Mouse (Mus musculus) heart, adult 2 months (tissue): ENCODE results near the gene Pkp4. TPM values are rescaled to one million over a fixed set of nuclear protein-coding genes. Genes with fewer than 3 reads are reported as not detected.

Experiments
- DNase-seq, 2 experiments: peaks; one replicate each; pipeline ENCODE4 v3.0.0; 2021
- H3K27ac ChIP-seq: fragments of 200-600 bp; 2 replicates; pipeline ENCODE4 v1.8.1; 2022
- H3K27me3 ChIP-seq: fragments of 200-500 bp; 2 replicates; pipeline ENCODE4 v1.6.1; 2012; ENCODE audit warnings: mild to moderate bottlenecking, low read length, inconsistent platforms, mixed read lengths; ENCODE audit not compliant: control insufficient read depth, insufficient read depth
- H3K36me3 ChIP-seq: fragments of 200-500 bp; 2 replicates; pipeline ENCODE4 v1.6.1; 2012; ENCODE audit warnings: low read length, inconsistent platforms; ENCODE audit not compliant: control insufficient read depth, insufficient read depth
- H3K4me1 ChIP-seq: fragments of 200-500 bp; 2 replicates; pipeline ENCODE4 v1.6.1; 2011; ENCODE audit warnings: low read length; ENCODE audit not compliant: control insufficient read depth, insufficient read depth
- H3K4me3 ChIP-seq: fragments of 200-600 bp; 2 replicates; pipeline ENCODE4 v1.8.1; 2022
- H3K79me2 ChIP-seq: fragments of 200-500 bp; replicated peaks from 2 replicates; pipeline ENCODE4 v1.6.1; 2012; ENCODE audit warnings: mild to moderate bottlenecking, inconsistent platforms, low read length, moderate library complexity, mixed read lengths; ENCODE audit not compliant: control insufficient read depth, insufficient read depth
- H3K9ac ChIP-seq: fragments of 200-500 bp; 2 replicates; pipeline ENCODE4 v1.6.1; 2012; ENCODE audit warnings: low read depth, mild to moderate bottlenecking, control low read depth, inconsistent platforms, low read length, mixed read lengths
- CTCF ChIP-seq: fragments of 200-600 bp; IDR thresholded peaks from 2 replicates; pipeline ENCODE4 v1.8.1; 2022; ENCODE audit warnings: antibody characterized with exemption, mild to moderate bottlenecking, moderate library complexity
- EP300 ChIP-seq: fragments of 200-500 bp; IDR thresholded peaks from 2 replicates; pipeline ENCODE4 v1.6.1; 2011; ENCODE audit warnings: low read depth, low read length, control low read depth; ENCODE audit not compliant: insufficient read depth
- POLR2A ChIP-seq: fragments of 200-500 bp; IDR thresholded peaks from 2 replicates; pipeline ENCODE4 v1.6.1; 2011; ENCODE audit warnings: mild to moderate bottlenecking, low read depth, low read length, control low read depth; ENCODE audit not compliant: insufficient read depth
- WGBS: fragments of 180-500 bp; shearing (Covaris S2); methylation state at CpG from one replicate; pipeline ENCODE4 v1.1.7; 2018; 5-methylcytosine and 5-hydroxymethylcytosine counted together
- intact Hi-C: fragments of 180-260 bp; cut with DNase I; formaldehyde crosslinking; loops from one replicate; pipeline ENCODE4 v1.15.1; 2025
- polyA plus RNA-seq: library from polyadenylated mRNA; depleted of rRNA; stranded (reverse); fragments of >200 nt; gene quantifications from 2 replicates; pipeline ENCODE4 v1.2.3, GENCODE M21; 2012
- total RNA-seq, 2 experiments: library from RNA; stranded (reverse); gene quantifications; 2 replicates each; pipeline ENCODE4 v1.2.3; 2021

Gene Pkp4
- total and polyA plus RNA-seq, 3 experiments: 61.5 to 174 (median 152) TPM

DNA sequence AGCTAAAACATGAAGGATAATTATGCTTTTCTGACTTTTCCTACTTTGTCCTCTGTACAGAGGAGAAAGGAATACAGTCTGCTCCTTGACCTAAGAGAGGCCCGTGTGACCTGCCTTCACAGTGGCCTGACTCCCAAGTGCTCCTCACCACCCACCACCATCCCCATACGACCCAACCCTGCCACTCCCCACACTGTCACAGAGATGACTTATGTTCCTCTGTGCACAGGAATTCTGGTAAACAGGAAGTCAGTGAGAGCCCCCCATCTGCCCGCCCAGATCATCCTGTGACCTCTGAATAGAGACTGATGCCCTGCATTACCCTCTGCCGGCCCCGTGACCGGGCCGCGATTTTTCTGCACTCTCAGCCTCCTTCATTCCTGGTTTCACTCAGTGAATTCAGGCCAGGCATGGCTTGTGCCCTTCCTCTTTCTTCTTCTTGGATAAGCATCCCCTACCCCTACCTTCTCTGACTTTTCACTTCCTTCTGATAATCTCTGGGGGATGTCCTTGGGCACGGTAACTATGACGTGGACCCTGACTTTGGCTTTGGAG, 79.3 kb downstream of the Pkp4 start:
- Histone ChIP-seq H3K36me3 (no peaks in the 10 kb centered on the region; the same call in none of the 2 replicates), H3K4me1 (peaks cover 3% of the 10 kb centered on the region), H3K27ac (no peak overlapping the region), H3K79me2 (peaks cover 1% of the 10 kb centered on the region; the same call in 1 of the 2 replicates), H3K4me3 (no peak overlapping the region), H3K27me3 (no peaks in the 10 kb centered on the region), H3K9ac (no peak overlapping the region)
- TF ChIP-seq CTCF (no peak), POLR2A (no peak), EP300 (no peak)
- DNase-seq: no peak
- 80% methylated on average over 10 of the region's 10 CpGs for WGBS
- intact Hi-C loops: no loop called here

- peaks cover 3% of the 10 kb centered on the region for H3K4me1 ChIP-seq
- no peak overlapping the region for H3K4me3 ChIP-seq
- peaks cover 3% of the 10 kb centered on the region; the same call in 1 of the 2 replicates for H3K79me2 ChIP-seq
- H3K27me3 ChIP-seq: no peaks in the 10 kb centered on the region
- TF ChIP-seq POLR2A: no peak
- TF ChIP-seq EP300: no peak
- no peak for TF ChIP-seq CTCF
- DNase-seq: no peak
- H3K9ac ChIP-seq: no peak overlapping the region
- H3K36me3 ChIP-seq: no peaks in the 10 kb centered on the region; the same call in 1 of the 2 replicates
- WGBS: 93% methylated on average over 10 of the region's 10 CpGs
- intact Hi-C loops: no loop called here
- no peak overlapping the region for H3K27ac ChIP-seq
Observed at GRCm38 (mm10) chr2:59242117-59242516, 81.5 kb downstream of the Pkp4 start.

DNA sequence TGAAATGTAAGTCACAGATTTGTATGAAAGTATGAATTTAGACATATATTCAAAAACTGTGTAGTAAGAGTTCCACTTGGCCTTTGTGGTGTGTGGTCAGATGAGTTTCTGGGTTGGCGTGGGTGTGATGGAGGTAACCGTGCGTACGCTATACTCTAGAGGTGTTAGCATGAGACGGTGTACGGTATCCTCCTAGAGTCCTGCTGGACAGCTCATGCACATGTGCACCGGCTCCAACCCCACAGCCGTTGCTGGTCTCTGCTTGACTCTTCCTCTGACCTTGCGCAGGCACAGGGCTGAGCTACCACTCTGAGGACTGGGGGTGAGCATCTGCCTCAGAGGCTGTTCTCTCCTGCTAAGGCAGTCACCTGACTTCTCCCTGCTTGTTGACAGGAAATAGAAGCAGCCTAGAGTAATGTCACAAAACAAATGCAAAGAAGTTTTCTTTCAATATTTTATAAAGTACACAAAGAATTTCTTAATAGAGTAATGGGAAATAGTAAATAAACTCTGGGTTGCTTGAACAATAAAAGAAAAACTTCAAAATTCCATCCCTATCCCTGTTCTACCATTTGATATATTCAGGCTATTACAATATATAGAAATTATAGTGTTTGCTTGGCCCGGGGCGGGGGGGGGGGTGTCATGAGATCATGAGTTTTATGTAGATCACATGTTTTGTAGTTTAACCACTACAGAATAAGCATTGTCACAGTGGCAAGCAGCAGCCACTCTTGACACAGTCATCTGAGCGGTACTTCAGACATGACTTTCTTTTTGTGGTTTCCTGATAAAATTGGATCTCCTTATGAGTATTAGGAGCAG, 83.8 kb downstream of the Pkp4 start:
- H3K4me3 ChIP-seq: no peak overlapping the region
- H3K36me3 ChIP-seq: no peaks in the 10 kb centered on the region; the same call in 1 of the 2 replicates
- intact Hi-C loops: no loop called here
- H3K4me1 ChIP-seq: peaks cover 2% of the 10 kb centered on the region; the same call in 1 of the 2 replicates
- WGBS: 90% methylated on average over 12 of the region's 12 CpGs
- H3K9ac ChIP-seq: no peak overlapping the region
- H3K27ac ChIP-seq: no peak overlapping the region
- H3K27me3 ChIP-seq: no peaks in the 10 kb centered on the region
- DNase-seq: no peak
- TF ChIP-seq CTCF (no peak), EP300 (no peak), POLR2A (no peak)
- peaks cover 3% of the 10 kb centered on the region; the same call in 1 of the 2 replicates for H3K79me2 ChIP-seq

DNA sequence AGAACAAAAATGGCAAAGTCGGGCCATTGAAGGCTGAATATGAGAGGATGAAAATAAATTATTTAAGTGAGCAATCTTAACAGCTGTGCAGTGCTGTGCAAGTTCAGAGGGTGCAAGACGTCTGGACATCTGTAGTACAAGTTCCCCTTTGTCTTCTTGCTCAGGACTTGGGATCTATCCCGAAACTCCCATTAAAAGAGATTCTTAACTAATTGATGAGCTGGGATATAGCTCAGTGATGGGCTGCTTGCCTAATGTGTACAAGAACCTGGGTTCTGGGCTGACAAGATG, 84.4 kb downstream of the Pkp4 start:
- no peak for DNase-seq
- TF ChIP-seq EP300: no peak
- H3K27ac ChIP-seq: no peak overlapping the region
- intact Hi-C loops: no loop called here
- 81% methylated on average over 3 of the region's 3 CpGs for WGBS
- no peak overlapping the region for H3K4me3 ChIP-seq
- H3K79me2 ChIP-seq: peaks cover 3% of the 10 kb centered on the region; the same call in 1 of the 2 replicates
- H3K36me3 ChIP-seq: no peaks in the 10 kb centered on the region; the same call in 1 of the 2 replicates
- H3K4me1 ChIP-seq: peaks cover 2% of the 10 kb centered on the region; the same call in 1 of the 2 replicates
- no peak overlapping the region for H3K9ac ChIP-seq
- H3K27me3 ChIP-seq: no peaks in the 10 kb centered on the region

DNA sequence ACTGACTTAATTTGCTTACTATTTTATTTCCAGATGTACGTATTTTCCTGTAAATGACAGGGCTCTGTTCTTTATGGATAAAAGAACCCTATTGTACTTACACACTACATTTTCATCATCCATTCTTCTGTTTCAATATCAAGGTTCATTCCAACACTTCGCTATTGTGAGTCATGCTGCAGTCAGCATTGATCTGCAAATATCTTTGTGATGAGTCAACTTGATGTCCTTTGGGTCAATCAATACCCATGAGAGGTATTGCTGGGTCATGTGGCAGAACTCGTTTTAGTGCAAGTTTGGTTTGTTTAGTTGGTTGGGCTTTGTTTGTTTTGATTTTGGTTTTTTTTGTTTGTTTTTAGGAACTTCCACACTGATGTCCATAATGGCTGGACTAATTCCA, 88.2 kb downstream of the Pkp4 start:
- Histone ChIP-seq H3K4me3 (no peak overlapping the region), H3K27ac (no peak overlapping the region), H3K4me1 (no peaks in the 10 kb centered on the region; the same call in 1 of the 2 replicates), H3K79me2 (peaks cover 3% of the 10 kb centered on the region; the same call in 1 of the 2 replicates), H3K36me3 (no peaks in the 10 kb centered on the region; the same call in 1 of the 2 replicates), H3K9ac (no peak overlapping the region), H3K27me3 (no peaks in the 10 kb centered on the region)
- TF ChIP-seq POLR2A (no peak), EP300 (no peak), CTCF (no peak)
- DNase-seq: no peak
- 73% methylated on average over 3 of the region's 3 CpGs for WGBS
- intact Hi-C loops: no loop called here

- Histone ChIP-seq H3K4me1 (no peaks in the 10 kb centered on the region; the same call in 1 of the 2 replicates), H3K36me3 (no peaks in the 10 kb centered on the region; the same call in 1 of the 2 replicates), H3K4me3 (no peak overlapping the region), H3K27ac (no peak overlapping the region), H3K9ac (no peak overlapping the region), H3K79me2 (peaks cover 1% of the 10 kb centered on the region; the same call in 1 of the 2 replicates), H3K27me3 (no peaks in the 10 kb centered on the region)
- intact Hi-C loops: no loop called here
- no peak for DNase-seq
- TF ChIP-seq CTCF (no peak), EP300 (no peak), POLR2A (no peak)
Observed at GRCm38 (mm10) chr2:59252818-59253217, 92.2 kb downstream of the Pkp4 start.
